Mouse (Mus musculus): ENCODE measurements around the gene Meis2.

The Meis2 gene

GRCm38 (mm10) chr2:116051906-116052614, 13.6 kb downstream of the Meis2 start:
- DNase-seq (ENCODE audit: extremely low spot score) = no peak

GRCm38 (mm10) chr2:116049710-116050109, 15.9 kb downstream of the Meis2 start:
- DNase-seq (ENCODE audit: extremely low spot score) = no peak

GRCm38 (mm10) chr2:116047365-116047764, 18.3 kb downstream of the Meis2 start:
- no peak for DNase-seq (ENCODE audit: extremely low spot score)

- DNase-seq (ENCODE audit: extremely low spot score) = no peak
These were observed 20.6 kb downstream of the Meis2 start for GRCm38 (mm10) chr2:116045048-116045447.

GRCm38 (mm10) chr2:116042934-116043698, 22.5 kb downstream of the Meis2 start:
- DNase-seq (ENCODE audit: extremely low spot score) = no peak

- DNase-seq (ENCODE audit: extremely low spot score) = no peak
These were observed 23.2 kb downstream of the Meis2 start for GRCm38 (mm10) chr2:116042447-116042846.

GRCm38 (mm10) chr2:116041683-116042262, 23.9 kb downstream of the Meis2 start:
- DNase-seq (ENCODE audit: extremely low spot score) = no peak

GRCm38 (mm10) chr2:116035345-116035744, 30.3 kb downstream of the Meis2 start:
- DNase-seq (ENCODE audit: extremely low spot score) = no peak

GRCm38 (mm10) chr2:116028127-116028526, 37.5 kb downstream of the Meis2 start:
- no peak for DNase-seq (ENCODE audit: extremely low spot score)

- no peak for DNase-seq (ENCODE audit: extremely low spot score)
These were observed 42.8 kb downstream of the Meis2 start for GRCm38 (mm10) chr2:116022876-116023275.

- no peak for DNase-seq (ENCODE audit: extremely low spot score)
These were observed 43.7 kb downstream of the Meis2 start for GRCm38 (mm10) chr2:116021931-116022330.

- peak; percentile 80 for DNase-seq (ENCODE audit: extremely low spot score)
These were observed 44.6 kb downstream of the Meis2 start for GRCm38 (mm10) chr2:116021046-116021445.

- DNase-seq (ENCODE audit: extremely low spot score) = peak; percentile 58
These were observed 45.1 kb downstream of the Meis2 start for GRCm38 (mm10) chr2:116020451-116020951.

GRCm38 (mm10) chr2:116019959-116020358, 45.7 kb downstream of the Meis2 start:
- peak; percentile 34 for DNase-seq (ENCODE audit: extremely low spot score)

GRCm38 (mm10) chr2:116019466-116019794, 46.2 kb downstream of the Meis2 start:
- DNase-seq (ENCODE audit: extremely low spot score) = peak; percentile 47

- DNase-seq (ENCODE audit: extremely low spot score) = no peak
These were observed 46.7 kb downstream of the Meis2 start for GRCm38 (mm10) chr2:116018781-116019465.

GRCm38 (mm10) chr2:116015520-116015919, 50.1 kb downstream of the Meis2 start:
- no peak for DNase-seq (ENCODE audit: extremely low spot score)

- DNase-seq (ENCODE audit: extremely low spot score) = peak; percentile 53
These were observed 55.2 kb downstream of the Meis2 start for GRCm38 (mm10) chr2:116010469-116010868.

GRCm38 (mm10) chr2:116010061-116010460, 55.6 kb downstream of the Meis2 start:
- DNase-seq (ENCODE audit: extremely low spot score) = peak; percentile 37

GRCm38 (mm10) chr2:116009097-116009970, 56.3 kb downstream of the Meis2 start:
- peak; percentile 64 for DNase-seq (ENCODE audit: extremely low spot score)

- no peak for DNase-seq (ENCODE audit: extremely low spot score)
These were observed 63.3 kb downstream of the Meis2 start for GRCm38 (mm10) chr2:116002354-116002753.
